Mouse (Mus musculus): ENCODE results near the gene Hist1h2bg.
"Not testable (repeated sequence)": the region's sequence is repeated elsewhere in the genome, so short reads cannot be mapped to it uniquely, and the experiment has no call there.

The Hist1h2bg gene

DNA sequence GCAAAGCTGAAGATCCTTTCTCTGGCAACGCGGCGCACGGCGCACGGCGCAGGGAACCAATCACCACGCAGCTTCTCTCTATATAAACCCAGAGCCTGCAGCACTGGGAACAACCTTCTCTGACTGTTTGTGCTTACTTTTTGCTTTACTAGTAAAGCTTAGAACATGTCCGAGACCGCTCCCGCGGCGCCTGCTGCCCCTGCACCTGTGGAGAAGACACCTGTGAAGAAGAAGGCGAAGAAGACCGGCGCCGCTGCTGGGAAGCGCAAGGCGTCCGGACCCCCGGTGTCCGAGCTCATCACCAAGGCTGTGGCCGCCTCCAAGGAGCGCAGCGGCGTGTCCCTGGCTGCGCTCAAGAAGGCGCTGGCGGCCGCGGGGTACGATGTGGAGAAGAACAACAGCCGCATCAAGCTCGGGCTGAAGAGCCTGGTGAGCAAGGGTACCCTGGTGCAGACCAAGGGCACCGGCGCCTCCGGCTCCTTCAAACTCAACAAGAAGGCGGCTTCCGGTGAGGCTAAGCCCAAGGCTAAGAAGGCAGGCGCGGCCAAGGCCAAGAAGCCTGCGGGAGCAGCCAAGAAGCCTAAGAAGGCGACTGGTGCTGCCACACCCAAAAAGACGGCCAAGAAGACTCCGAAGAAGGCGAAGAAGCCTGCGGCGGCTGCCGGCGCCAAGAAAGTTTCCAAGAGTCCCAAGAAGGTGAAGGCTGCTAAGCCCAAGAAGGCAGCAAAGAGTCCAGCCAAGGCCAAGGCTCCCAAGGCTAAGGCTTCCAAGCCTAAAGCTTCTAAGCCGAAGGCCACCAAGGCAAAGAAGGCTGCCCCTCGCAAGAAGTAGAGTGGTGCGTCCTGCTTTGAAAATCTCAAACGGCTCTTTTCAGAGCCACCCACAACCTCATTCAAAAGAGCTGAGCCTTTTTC is 16.0 kb upstream of the Hist1h2bg start:
- in situ Hi-C loops (cut with MboI; ENCODE audit: low pct_unique_long_range_greater_than_20kb in 1 of 2, low sequenced_read_pairs in 2 of 2, unreplicated experiment in 1 of 2), result no loop called here

DNA sequence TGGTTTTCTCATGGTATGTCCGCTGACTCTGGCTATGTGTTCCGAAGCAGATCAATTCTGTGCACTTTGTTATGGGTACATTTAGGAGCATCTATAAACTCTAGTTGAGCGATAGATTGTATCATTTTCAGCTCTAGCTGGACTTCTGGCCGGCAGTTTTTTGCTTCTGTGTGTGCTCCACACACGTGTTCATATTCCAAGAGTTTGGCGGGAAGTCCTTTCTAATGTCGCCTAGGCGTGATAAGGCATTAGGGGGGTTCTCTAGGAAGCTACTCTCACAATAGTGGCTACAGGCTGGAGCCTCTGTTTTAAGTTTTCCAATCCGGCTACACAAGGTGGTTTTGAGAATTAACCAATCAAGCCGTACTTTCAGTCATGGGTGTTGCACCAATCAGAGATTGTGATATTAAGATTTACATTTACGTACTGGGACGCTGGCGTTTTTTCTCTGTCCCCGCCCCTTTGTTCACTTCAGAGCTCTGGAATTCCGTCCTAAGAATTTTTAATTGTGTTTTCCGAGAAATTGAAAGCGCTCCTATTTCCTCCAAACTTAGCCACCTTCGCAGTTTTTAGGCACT is 15.3 kb upstream of the Hist1h2bg start:
- in situ Hi-C loops (cut with MboI; ENCODE audit: low pct_unique_long_range_greater_than_20kb in 1 of 2, low sequenced_read_pairs in 2 of 2, unreplicated experiment in 1 of 2), result no loop called here

DNA sequence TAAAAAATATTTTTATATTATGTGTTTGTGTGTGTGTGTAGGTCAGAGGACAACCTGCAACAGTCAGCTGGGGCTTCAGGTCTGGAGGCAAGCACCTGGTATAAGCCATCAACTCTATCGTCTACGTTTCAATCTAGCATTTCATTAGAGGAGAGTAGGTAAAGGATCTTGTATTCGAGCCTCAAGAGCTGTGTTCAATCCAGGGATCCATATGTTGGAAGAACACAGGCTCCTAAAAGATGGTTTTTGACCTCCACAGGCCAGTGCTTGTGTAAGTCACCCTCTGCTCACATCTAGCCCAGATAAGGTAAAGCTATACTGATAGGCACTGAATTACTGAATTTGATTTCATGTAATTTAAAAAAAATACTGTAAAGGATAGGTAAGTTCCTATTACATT is 14.3 kb upstream of the Hist1h2bg start:
- in situ Hi-C loops (cut with MboI; ENCODE audit: low pct_unique_long_range_greater_than_20kb in 1 of 2, low sequenced_read_pairs in 2 of 2, unreplicated experiment in 1 of 2), result no loop called here

DNA sequence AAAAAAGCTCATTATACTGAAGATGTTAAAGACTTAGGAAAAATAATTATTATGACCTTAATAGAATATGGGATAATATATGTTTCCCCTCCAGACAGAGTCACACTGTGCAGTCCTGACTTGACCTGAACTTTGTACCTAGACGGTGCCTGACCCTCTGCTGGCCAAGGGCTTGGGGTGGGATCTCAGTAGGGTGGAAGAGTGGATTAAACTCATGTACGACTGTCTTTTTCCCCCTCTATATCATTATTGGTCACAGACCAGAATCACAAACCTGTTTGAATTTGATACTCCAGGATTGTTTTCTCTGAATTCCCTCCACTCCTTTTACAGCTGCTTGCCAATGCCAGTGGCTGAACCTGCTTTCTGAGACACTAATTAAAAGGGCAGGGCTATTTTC is 10.5 kb upstream of the Hist1h2bg start:
- in situ Hi-C loops (cut with MboI; ENCODE audit: low pct_unique_long_range_greater_than_20kb in 1 of 2, low sequenced_read_pairs in 2 of 2, unreplicated experiment in 1 of 2), result not testable (repeated sequence)

DNA sequence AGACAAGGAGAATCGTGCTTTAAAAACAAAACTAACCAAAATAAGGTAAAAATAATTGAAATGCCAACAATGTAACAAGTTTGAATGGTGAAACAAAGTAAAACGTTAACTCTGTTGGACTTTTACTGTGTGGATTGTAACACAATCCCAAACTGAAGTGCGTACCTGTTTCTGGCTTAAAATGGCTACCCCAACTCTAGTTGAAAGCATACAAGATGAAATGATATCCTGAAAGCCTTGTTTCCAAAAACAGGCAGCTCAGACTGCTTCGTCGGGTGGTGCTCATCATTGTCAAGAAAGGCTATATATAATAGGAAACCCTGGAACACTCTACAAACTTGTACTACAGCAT is 9.7 kb upstream of the Hist1h2bg start:
- in situ Hi-C loops (cut with MboI; ENCODE audit: low pct_unique_long_range_greater_than_20kb in 1 of 2, low sequenced_read_pairs in 2 of 2, unreplicated experiment in 1 of 2), result not testable (repeated sequence)

DNA sequence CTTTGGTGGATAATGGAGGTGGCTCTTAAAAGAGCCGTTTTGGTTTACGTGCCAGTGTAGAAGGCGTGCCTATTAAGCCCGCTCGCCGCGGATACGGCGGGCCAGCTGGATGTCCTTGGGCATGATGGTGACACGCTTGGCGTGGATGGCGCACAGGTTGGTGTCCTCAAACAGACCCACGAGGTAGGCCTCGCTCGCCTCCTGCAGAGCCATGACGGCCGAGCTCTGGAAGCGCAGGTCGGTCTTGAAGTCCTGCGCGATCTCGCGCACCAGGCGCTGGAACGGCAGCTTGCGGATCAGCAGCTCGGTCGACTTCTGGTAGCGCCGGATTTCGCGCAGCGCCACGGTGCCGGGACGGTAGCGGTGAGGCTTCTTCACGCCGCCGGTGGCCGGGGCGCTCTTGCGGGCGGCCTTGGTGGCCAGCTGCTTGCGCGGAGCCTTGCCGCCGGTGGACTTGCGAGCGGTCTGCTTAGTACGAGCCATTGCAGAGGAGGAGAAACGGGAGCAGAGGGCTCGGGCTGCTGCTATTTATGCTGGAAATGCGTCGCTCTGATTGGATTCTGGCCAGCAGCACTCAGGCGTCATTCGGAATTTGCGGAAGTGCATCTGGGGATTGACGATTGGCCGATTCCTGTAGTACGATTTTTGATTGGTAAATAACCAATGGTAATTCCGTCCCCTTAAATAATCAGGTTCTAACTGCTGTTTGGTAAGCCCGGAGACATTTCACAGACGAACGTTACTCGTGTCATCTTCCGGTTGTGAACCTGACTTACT is 9.1 kb upstream of the Hist1h2bg start, which contains the start of gene Hist1h3e:
Gene Hist1h3e, minus strand, starts transcription at position 487 of the 777 bp plus-strand sequence.
- in situ Hi-C loops (cut with MboI; ENCODE audit: low pct_unique_long_range_greater_than_20kb in 1 of 2, low sequenced_read_pairs in 2 of 2, unreplicated experiment in 1 of 2), result not testable (repeated sequence)

DNA sequence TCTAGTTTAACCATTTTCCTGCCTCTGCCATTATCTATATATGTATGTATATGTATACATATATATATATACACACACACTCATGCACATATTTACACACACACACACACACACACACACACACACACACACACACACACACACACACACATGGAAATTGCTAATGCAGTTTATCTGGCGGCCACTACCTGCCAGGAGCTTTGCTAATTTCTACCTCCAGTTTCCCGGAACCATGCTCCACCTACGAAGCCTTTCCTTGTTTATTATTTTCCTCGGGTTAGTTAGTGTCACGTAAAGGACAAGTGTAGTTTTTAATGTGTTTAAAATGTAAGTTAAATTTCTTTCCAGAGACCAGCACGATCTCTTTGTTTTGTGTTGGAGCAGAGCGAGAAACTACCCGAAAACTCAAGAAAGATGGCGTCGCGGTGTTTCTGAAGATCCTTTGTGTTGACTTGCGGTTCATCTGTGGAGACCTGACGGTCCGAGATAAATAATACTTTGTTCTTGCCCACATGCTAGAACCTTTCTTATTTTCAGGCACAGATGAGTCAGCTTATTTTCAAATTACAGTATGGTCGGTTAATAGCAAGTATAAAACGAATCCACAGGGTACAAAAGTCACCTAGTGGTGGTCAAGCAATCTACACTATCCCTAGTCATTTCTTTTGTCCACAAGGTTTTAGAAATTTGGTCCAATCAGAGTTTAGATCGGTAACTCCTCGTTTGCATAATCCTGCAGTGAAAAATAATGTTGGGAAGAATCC is 8.3 kb upstream of the Hist1h2bg start:
- in situ Hi-C loops (cut with MboI; ENCODE audit: low pct_unique_long_range_greater_than_20kb in 1 of 2, low sequenced_read_pairs in 2 of 2, unreplicated experiment in 1 of 2), result no loop called here

DNA sequence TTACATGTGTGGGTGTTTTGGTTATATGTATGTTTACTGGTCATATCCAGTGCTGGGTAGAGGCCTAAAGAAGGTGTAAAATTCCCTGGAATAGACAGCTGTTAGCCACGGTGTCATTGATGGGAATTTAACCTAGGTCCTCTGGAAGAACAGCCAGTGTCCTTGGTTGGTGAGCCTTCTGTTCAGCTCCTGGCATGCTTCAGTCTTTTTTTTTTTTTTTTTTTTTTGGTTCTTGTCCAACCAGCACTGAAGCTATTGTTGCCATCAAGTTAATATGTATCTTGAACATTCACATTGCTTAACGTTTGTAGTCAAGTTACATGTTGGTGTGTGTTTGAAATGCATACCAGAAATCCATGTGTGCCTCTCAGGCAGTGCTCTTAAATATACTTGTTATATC is 6.7 kb upstream of the Hist1h2bg start:
- in situ Hi-C loops (cut with MboI; ENCODE audit: low pct_unique_long_range_greater_than_20kb in 1 of 2, low sequenced_read_pairs in 2 of 2, unreplicated experiment in 1 of 2), result no loop called here

DNA sequence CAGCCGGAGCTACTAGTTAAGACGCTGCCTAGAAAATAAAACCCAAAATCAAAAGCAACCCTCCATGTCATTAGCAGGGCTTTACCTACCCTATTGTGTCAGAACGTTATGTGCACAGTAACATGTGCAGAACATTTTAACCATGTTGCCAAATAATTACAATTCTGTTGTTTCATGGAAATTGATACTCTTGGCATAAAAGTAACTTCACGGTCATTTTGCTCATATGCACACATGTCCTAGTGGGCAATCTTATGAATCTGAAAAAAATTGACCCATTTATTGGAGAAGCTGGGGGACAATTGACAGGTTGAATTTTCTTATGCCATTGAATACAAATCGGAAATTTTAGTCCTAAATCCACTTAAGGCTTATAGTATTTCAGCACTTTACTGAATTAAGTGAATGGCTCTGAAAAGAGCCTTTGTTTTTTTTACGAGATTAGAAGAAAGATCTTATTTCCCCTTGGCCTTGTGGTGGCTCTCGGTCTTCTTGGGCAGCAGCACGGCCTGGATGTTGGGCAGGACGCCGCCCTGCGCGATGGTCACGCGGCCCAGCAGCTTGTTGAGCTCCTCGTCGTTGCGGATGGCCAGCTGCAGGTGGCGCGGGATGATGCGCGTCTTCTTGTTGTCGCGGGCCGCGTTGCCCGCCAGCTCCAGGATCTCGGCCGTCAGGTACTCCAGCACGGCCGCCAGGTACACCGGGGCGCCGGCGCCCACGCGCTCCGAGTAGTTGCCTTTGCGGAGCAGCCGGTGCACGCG is 755 bp upstream of the Hist1h2bg start:
- in situ Hi-C loops (cut with MboI; ENCODE audit: low pct_unique_long_range_greater_than_20kb in 1 of 2, low sequenced_read_pairs in 2 of 2, unreplicated experiment in 1 of 2), result loop anchor here in 1 of 2 experiments (10.0 kb wide), 1 partner anchor 174 kb away; the partner anchor contains the start of genes Hist1h2bb and Hist1h3c

DNA sequence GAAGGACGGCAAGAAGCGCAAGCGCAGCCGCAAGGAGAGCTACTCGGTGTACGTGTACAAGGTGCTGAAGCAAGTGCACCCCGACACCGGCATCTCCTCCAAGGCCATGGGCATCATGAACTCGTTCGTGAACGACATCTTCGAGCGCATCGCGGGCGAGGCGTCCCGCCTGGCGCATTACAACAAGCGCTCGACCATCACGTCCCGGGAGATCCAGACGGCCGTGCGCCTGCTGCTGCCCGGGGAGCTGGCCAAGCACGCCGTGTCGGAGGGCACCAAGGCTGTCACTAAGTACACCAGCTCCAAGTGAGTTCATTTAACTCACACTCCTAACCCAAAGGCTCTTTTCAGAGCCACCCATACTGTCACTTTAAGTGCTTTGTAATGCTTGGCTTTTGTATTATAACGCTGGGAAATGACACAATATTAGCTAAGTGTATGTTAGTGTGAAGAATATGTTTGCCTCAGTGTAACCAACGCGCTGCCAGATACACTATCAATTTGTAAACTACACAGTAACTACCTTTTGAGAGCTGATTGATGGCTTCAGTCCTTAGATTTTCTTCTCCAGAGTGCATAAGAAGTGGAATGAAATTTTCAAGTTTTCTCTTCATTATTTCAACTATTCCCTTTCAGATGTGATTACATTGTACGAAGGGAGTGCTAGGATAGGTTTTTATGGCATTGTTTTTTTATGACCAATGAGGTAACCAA is 465 bp downstream of the Hist1h2bg start:
- in situ Hi-C loops (cut with MboI; ENCODE audit: low pct_unique_long_range_greater_than_20kb in 1 of 2, low sequenced_read_pairs in 2 of 2, unreplicated experiment in 1 of 2), result loop anchor here in 1 of 2 experiments (10.0 kb wide), 1 partner anchor 173 kb away; the partner anchor contains the start of genes Hist1h2bb and Hist1h3c

DNA sequence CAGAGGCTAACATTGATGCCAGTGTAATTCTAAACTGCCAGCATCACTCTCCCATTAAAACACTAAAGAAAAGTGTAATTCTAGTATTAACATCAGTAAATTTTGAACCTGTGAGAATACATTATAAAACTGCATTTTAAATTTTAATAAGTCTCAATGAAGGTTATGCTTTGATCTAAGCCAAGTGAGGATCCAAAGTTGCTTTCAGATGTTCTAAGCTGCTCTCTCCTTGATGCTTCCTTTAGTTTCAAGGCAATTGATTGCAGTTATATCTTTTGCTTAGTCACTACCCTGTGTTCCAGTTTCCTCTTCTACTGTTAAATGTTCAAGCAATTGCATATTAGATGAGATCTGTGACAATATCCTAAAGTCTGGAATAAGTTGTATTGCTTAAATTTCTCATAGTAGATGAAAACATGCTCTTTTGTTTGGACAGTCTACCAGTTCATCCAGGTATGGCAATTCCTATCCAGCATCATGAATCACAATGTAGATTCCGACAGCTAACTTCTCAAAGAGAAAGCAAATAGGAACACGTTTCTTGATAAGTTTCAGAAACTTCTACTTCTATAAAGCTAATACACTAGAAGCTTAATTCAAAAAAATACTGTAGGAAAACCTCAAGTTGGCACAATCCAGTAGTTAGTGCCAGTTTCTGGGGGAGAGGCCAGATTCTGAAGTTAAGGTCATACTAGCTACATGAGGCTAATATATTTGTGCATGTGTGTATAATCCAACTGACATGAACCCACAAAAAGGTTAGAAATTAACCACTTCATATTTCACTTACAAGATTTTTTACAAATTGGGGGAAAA is 1.2 kb downstream of the Hist1h2bg start:
- in situ Hi-C loops (cut with MboI; ENCODE audit: low pct_unique_long_range_greater_than_20kb in 1 of 2, low sequenced_read_pairs in 2 of 2, unreplicated experiment in 1 of 2), result loop anchor here in 1 of 2 experiments (10.0 kb wide), 1 partner anchor 172 kb away; the partner anchor contains the start of genes Hist1h2bb and Hist1h3c

DNA sequence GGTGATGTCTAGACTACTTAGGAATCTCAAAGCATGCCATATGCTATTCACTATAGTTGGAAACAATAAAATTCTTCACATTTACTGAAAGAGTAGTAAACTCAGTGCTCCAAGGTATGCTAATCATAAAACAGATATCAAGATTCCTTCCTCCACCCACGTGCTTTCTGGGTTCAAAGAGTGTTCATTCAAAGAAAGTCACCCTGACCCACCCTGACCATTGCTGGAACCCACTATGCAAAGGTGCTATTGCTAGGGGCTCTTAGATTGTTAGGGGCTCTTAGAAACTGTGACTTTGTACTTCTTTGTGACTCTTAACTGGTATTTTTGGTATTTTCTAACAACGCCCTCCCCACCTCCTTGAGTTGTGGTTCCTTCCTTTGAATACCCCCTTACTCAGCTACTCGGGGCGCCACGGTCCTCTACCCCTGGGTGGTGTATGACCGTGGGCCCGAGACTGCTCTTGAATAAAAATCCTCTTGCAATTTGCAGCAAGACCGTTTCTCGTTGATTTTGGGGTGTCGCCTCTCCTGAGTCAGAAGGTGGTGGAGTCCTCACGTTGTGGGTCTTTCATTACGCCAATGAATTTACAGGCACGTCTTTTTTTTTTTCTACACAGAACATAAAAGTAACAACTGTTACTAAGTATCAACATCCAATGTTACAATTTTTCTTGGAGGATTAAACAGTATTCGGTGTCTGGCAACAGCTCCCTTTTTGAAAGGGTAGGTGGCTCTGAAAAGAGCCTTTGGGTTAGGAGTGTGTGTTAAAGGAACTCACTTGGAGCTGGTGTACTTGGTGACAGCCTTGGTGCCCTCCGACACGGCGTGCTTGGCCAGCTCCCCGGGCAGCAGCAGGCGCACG is 2.1 kb downstream of the Hist1h2bg start:
- in situ Hi-C loops (cut with MboI; ENCODE audit: low pct_unique_long_range_greater_than_20kb in 1 of 2, low sequenced_read_pairs in 2 of 2, unreplicated experiment in 1 of 2), result loop anchor here in 1 of 2 experiments (10.0 kb wide), 1 partner anchor 172 kb away; the partner anchor contains the start of genes Hist1h2bb and Hist1h3c

DNA sequence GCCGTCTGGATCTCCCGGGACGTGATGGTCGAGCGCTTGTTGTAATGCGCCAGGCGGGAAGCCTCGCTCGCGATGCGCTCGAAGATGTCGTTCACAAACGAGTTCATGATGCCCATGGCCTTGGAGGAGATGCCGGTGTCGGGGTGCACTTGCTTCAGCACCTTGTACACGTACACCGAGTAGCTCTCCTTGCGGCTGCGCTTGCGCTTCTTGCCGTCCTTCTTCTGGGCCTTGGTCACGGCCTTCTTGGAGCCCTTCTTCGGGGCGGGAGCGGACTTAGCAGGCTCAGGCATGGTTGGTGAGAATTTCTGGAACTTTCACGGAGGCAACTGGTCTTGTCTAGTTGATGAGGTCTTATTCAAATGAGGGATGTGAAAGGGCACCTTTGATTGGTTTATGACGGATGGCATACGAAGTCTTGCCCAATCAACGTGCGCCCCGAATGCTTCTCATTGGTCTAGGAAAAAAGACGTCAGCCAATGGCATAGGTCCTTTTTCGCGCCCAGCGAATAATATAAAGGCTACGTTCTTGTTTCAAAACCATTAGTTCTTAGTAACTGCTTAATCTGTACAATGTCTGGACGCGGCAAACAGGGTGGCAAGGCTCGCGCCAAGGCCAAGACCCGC is 2.8 kb downstream of the Hist1h2bg start, which contains the start of the genes Hist1h2bf and Hist1h2ad:
Gene Hist1h2bf, minus strand, starts transcription at position 299 of the 627 bp plus-strand sequence.
Gene Hist1h2ad, plus strand, starts transcription at position 484 of the 627 bp plus-strand sequence.
- in situ Hi-C loops (cut with MboI; ENCODE audit: low pct_unique_long_range_greater_than_20kb in 1 of 2, low sequenced_read_pairs in 2 of 2, unreplicated experiment in 1 of 2), result loop anchor here in 1 of 2 experiments (10.0 kb wide), 1 partner anchor 171 kb away; the partner anchor contains the start of genes Hist1h2bb and Hist1h3c

DNA sequence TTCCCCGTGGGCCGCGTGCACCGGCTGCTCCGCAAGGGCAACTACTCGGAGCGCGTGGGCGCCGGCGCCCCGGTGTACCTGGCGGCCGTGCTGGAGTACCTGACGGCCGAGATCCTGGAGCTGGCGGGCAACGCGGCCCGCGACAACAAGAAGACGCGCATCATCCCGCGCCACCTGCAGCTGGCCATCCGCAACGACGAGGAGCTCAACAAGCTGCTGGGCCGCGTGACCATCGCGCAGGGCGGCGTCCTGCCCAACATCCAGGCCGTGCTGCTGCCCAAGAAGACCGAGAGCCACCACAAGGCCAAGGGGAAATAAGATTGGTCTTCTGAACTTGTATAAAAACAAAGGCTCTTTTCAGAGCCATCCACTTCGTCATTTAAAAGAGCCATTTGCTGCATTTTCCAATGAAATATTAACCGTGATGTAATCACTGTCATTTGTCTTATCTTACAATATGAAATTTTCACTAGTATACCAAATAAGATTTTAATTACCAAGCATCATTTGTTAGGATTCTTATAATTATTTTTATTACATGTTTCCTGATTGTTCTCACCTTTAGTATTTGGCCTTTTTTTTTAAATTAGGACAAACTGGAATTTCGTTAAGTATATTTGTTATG is 3.5 kb downstream of the Hist1h2bg start:
- in situ Hi-C loops (cut with MboI; ENCODE audit: low pct_unique_long_range_greater_than_20kb in 1 of 2, low sequenced_read_pairs in 2 of 2, unreplicated experiment in 1 of 2), result loop anchor here in 1 of 2 experiments (10.0 kb wide), 1 partner anchor 170 kb away; the partner anchor contains the start of genes Hist1h2bb and Hist1h3c
